Mouse (Mus musculus): ENCODE measurements around the gene Zfp217. TPM values are rescaled to one million over a fixed set of nuclear protein-coding genes. Genes with fewer than 3 reads are reported as not detected.

The Zfp217 gene
- polyA plus RNA-seq, 1 experiment from 2014 or later: 3.7 TPM

GRCm38 (mm10) chr2:170070641-170071241 is 77.2 kb downstream of the Zfp217 start:
- 30% methylated on average over 15 of the region's 15 CpGs for WGBS
- Histone ChIP-seq H3K4me1 (replicated peaks) (peaks cover 12% of the 10 kb centered on the region; the same call in 1 of the 2 replicates), H3K27ac (peak overlapping the region; percentile 45; the same call in 1 of the 2 replicates), H3K9me3 (no peaks in the 10 kb centered on the region), H3K4me2 (replicated peaks) (peak overlapping the region; percentile 50), H3K27me3 (replicated peaks) (no peaks in the 10 kb centered on the region), H3K9ac (no peak overlapping the region), H3K36me3 (no peaks in the 10 kb centered on the region), H3K4me3 (replicated peaks) (0 out of 2 replicates have a peak overlapping the region, but pooled peaks have one; percentile 6)
- peak; percentile 80 for ATAC-seq

GRCm38 (mm10) chr2:170069976-170070375 is 77.9 kb downstream of the Zfp217 start:
- 63% methylated on average over 5 of the region's 5 CpGs for WGBS
- Histone ChIP-seq H3K27me3 (replicated peaks) (no peaks in the 10 kb centered on the region), H3K9me3 (no peaks in the 10 kb centered on the region), H3K4me2 (replicated peaks) (no peak overlapping the region), H3K4me1 (replicated peaks) (peaks cover 9% of the 10 kb centered on the region; the same call in 1 of the 2 replicates), H3K36me3 (no peaks in the 10 kb centered on the region), H3K4me3 (replicated peaks) (no peak overlapping the region), H3K27ac (peak overlapping the region; percentile 15), H3K9ac (no peak overlapping the region)
- no peak for ATAC-seq

- Histone ChIP-seq H3K4me2 (replicated peaks) (no peak overlapping the region), H3K36me3 (no peaks in the 10 kb centered on the region), H3K27me3 (replicated peaks) (no peaks in the 10 kb centered on the region), H3K9me3 (no peaks in the 10 kb centered on the region), H3K27ac (no peak overlapping the region), H3K4me3 (replicated peaks) (no peak overlapping the region), H3K9ac (no peak overlapping the region), H3K4me1 (replicated peaks) (no peaks in the 10 kb centered on the region; the same call in 1 of the 2 replicates)
- peak; percentile 77 for ATAC-seq
- WGBS: 72% methylated on average over 3 of the region's 3 CpGs
Observed at GRCm38 (mm10) chr2:170062378-170062777, 85.5 kb downstream of the Zfp217 start.

- H3K4me3 ChIP-seq (replicated peaks): no peak overlapping the region
- WGBS: 68% methylated on average over 4 of the region's 4 CpGs
- no peak for ATAC-seq
- H3K36me3 ChIP-seq: no peaks in the 10 kb centered on the region
- no peaks in the 10 kb centered on the region for H3K9me3 ChIP-seq
- H3K9ac ChIP-seq: no peak overlapping the region
- no peak overlapping the region for H3K4me2 ChIP-seq (replicated peaks)
- H3K27ac ChIP-seq: no peak overlapping the region
- H3K27me3 ChIP-seq (replicated peaks): no peaks in the 10 kb centered on the region
- no peaks in the 10 kb centered on the region; the same call in 1 of the 2 replicates for H3K4me1 ChIP-seq (replicated peaks)
Observed at GRCm38 (mm10) chr2:170060066-170060465, 87.8 kb downstream of the Zfp217 start.

- WGBS: 59% methylated on average over 14 of the region's 14 CpGs
- Histone ChIP-seq H3K4me3 (replicated peaks) (no peak overlapping the region), H3K9ac (no peak overlapping the region), H3K4me1 (replicated peaks) (no peaks in the 10 kb centered on the region; the same call in 1 of the 2 replicates), H3K27ac (no peak overlapping the region), H3K9me3 (no peaks in the 10 kb centered on the region), H3K36me3 (no peaks in the 10 kb centered on the region), H3K4me2 (replicated peaks) (no peak overlapping the region), H3K27me3 (replicated peaks) (no peaks in the 10 kb centered on the region)
- no peak for ATAC-seq
Observed at GRCm38 (mm10) chr2:170058774-170059173, 89.1 kb downstream of the Zfp217 start.
